Mouse (Mus musculus): ENCODE results near the gene Ank2.

DNA sequence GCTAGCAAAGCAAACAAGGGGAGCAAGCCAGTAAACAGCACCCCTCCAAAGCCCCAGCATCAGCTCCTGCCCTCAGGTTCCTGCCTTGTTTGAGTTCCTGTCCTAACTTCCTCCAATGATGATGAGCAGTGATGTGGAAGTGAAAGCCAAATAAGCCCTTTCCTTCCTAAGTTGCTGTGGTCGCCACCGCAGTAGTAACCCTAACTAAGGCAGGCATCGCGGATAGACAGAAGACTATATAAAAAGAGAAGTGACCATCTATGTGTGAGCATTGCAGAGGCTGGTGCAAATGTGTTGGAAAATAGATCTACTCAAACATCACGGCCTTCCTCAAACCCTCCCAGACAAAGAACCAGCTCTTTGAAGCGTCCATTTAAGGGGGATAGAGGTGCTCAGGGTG is 167.6 kb downstream of the Ank2 start:
- TF ChIP-seq POLR2A (IDR thresholded peaks at IDR 0.05; ENCODE audit: control insufficient read depth, low read depth, low read length): no peak
- no peak for TF ChIP-seq CTCF (IDR thresholded peaks at IDR 0.05; ENCODE audit: control insufficient read depth, insufficient read depth, insufficient replicate concordance, low read depth, low read length)
